Mouse (Mus musculus): Measurements from ENCODE around the gene Hist2h2ac.
"Not testable (repeated sequence)": the region's sequence is repeated elsewhere in the genome, so short reads cannot be mapped to it uniquely, and the experiment has no call there.

Gene Hist2h2ac

DNA sequence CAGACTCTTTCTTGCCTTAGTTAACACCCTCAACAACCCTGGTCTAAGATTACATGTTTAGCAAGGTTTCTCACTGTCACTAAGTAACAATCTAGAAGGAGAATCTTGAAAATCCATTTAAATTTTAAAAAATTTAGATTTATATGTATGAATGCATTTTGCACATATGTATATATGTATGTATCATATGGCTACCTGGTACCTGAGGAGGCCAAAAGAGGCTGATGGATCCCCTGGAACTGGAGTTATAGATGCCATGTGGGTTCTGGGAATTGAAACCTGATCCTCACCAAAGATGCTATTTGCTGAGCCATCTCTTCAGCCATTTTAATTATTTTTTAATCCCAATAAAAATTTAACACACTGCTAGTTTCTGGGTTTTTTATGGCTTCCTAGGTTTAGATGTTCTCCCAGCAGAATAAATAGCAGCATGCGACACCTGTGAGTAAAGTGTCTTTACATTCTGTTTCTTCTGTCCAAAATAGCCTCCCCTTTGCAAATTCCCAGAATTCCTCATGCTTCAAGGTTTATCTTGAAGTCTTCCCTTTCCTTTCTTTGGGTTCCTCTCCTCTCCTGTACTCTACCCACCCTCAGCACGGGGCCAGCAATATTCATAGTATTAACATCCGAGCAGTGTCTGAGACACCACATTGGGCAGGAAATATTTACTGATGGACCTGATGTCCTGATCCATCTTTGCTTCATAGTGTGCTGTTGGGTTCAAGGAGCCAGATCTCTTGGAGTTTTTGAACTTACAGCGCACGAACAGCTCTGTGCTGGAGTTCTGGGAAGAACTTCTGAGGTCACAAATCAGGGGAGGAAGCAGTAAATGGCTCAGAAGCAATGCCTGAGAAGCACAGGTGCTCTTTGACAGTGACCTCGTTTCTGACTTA, 27.7 kb upstream of the Hist2h2ac start:
- DNase-seq, result no peak

DNA sequence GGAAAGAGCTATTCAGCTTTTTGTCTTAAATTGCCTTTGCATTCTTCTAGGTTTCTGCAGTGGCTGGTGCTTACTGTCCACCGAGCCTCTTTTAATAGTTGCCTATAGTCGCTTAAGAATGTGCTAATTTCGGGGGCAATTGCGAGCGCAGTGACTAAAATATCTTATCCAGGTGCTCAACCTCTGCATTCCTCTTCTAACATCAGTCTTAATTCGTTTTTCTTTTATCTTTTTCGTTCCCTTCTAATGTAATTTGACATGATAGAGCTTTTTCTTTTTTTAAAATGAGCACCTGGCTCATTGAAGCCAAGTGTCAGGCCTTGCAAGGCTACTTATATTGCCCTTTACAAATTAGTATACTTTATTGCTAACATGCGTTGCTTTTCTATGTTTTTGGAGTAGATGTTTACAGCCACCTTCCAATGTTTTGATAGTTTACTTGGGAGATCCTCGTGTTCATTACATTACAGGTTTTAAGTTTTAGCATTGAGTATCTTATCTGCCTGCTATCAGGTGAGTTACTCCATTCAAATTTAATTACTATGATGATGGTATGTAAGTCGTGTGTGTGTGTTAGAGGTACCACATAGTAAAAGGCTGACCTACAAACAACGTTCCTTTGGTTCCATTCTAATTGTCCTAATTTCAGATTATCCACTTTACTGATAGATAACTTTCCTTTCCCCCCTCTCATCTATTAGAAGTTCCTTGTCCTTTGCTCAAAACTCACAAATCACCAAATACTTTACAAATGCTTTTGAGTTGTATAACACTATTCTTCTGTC, 26.9 kb upstream of the Hist2h2ac start:
- DNase-seq, result no peak

DNA sequence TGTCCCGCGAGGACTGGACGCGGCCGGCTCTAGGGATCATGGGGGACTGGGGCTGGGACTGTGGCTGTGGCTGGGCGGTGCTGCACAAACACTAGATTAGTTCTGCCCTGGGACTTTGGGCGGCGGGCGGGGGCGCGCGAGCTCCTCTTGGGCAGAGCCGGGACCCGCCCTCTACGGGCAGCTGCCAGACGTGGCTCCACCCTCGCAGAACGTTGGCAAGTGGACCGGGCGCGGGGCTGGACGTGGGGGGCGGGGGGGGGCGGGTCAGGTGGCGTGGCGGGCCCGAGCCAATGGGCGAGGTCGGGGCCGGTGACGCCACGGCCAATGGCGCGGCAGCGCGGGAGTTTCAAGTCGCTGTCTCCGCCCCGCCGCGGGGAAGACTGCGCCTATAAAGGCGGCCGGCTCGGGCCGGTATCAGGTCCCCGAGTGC, 25.8 kb upstream of the Hist2h2ac start, which contains the start of gene Hist2h3c1:
Gene Hist2h3c1, plus strand, starts transcription at position 259 of the 430 bp plus-strand sequence.
- DNase-seq, result peak; percentile 23

DNA sequence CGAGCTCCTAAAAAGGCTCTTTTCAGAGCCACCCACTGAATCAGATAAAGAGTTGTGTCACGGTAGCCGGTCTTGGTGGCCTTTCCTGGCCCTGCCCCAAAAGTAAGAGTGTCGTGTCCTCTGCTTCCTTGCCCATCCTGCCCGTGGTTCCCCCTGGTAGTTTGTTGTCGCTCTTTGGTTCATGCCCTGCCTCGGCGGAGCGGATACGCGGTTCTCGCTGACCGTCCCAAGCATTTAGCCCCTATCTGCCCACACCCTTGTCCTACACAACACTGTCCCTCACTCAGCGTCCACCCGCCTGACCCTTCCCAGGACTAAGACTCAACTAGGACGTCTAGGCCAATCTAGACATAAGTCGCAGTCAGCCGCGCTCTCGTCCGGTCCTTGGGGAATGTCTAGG, 25.3 kb upstream of the Hist2h2ac start:
- DNase-seq, result not testable (repeated sequence)

DNA sequence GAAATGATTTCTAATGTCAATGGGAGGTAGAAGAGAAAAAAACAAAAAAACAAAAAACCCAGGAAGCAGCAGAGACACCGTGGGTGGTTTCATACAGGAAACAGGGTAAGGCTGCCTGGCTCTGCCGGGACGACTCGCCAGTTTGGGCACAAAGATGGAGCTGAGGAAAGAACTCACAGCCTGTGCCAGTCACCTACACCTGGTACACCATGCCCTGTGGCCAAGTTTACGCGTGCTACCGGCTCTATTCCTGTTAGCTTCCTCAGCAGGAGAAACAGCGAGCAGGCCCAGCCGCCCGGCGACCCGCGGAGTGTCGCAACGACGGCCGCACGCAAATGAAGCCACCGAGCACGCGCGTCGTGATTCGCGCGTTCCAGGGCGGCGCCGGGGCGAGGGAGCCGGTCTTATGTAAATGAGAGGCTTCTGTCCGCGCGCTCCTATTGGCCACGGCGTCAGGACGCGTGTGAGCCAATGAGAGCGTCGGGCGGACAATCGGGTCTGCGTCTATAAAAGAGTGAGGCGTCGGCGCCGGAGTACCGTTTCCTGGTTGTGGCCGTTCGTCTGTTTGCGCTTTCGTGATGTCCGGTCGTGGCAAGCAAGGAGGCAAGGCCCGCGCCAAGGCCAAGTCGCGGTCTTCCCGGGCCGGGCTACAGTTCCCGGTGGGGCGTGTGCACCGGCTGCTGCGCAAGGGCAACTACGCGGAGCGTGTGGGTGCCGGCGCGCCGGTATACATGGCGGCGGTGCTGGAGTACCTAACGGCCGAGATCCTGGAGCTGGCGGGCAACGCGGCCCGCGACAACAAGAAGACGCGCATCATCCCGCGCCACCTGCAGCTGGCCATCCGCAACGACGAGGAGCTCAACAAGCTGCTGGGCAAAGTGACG, 24.6 kb upstream of the Hist2h2ac start, which contains the start of gene Hist2h2aa1:
Gene Hist2h2aa1, plus strand, starts transcription at position 495 of the 884 bp plus-strand sequence.
- DNase-seq, result peak; percentile 90

DNA sequence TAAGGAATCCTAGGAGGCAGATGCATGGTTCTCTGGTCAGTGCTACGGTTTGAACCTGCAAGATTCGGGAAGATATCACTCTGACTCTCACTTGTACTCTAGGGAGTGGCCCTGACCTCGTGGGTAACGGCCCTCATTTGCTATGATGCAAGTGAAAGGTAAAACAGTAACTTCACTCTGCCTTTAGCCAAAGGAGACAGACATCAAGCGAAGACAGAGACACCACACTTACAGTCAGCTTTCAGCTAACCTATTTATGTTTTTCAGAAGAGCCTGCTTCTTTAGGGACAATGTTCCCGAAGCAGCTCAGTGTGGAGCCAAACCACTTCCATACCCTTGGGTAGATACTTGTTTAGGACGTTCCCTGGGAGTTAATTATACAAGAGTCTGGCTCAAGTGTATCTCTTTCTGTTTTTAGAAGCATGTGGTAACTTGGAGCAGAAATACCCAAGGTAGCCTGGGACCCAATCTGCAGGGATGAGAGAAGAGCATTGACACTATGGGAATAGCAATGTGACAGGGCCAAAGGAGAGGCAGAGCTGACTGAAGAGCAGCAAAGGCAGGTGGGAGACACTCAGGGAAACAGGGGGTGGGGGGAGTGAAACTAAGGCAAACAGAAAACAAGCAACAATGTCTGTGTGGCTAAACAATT, 23.4 kb upstream of the Hist2h2ac start:
- DNase-seq, result peak; percentile 21

DNA sequence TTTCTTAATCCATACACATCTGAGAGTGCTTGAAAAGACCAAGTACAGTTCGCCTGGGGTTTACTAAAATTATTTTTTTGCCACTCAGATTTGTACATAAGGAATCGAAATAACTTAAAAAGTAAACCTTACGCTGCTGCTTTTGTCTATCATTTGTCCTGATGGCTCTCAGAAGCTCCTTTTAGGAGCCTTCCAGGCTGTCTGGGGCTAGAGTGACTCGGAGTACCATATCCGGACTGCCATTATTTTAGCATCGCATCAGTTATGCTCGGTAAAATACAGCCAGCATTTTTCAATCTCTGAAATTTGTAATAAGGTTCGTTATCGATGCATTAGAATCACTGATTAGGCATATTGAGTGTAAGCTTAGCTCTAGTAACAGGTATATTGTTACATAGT, 20.1 kb upstream of the Hist2h2ac start:
- no peak for DNase-seq

DNA sequence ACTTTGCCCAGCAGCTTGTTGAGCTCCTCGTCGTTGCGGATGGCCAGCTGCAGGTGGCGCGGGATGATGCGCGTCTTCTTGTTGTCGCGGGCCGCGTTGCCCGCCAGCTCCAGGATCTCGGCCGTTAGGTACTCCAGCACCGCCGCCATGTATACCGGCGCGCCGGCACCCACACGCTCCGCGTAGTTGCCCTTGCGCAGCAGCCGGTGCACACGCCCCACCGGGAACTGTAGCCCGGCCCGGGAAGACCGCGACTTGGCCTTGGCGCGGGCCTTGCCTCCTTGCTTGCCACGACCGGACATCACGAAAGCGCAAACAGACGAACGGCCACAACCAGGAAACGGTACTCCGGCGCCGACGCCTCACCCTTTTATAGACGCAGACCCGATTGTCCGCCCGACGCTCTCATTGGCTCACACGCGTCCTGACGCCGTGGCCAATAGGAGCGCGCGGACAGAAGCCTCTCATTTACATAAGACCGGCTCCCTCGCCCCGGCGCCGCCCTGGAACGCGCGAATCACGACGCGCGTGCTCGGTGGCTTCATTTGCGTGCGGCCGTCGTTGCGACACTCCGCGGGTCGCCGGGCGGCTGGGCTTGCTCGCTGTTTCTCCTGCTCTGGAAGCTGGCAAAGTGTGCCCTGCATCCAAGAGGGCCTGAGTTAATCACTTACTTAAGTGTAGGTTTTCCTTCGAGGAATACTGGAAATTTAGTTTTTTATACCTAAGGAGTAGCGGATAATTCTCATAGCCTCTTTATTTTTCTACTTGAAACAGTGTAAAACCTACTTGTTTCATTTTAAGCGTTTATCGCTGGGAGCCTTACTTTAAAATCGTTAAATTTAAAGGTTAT, 19.5 kb upstream of the Hist2h2ac start, which contains the start of gene Hist2h2aa2:
Gene Hist2h2aa2, minus strand, starts transcription at position 328 of the 850 bp plus-strand sequence.
- DNase-seq, result peak; percentile 97

DNA sequence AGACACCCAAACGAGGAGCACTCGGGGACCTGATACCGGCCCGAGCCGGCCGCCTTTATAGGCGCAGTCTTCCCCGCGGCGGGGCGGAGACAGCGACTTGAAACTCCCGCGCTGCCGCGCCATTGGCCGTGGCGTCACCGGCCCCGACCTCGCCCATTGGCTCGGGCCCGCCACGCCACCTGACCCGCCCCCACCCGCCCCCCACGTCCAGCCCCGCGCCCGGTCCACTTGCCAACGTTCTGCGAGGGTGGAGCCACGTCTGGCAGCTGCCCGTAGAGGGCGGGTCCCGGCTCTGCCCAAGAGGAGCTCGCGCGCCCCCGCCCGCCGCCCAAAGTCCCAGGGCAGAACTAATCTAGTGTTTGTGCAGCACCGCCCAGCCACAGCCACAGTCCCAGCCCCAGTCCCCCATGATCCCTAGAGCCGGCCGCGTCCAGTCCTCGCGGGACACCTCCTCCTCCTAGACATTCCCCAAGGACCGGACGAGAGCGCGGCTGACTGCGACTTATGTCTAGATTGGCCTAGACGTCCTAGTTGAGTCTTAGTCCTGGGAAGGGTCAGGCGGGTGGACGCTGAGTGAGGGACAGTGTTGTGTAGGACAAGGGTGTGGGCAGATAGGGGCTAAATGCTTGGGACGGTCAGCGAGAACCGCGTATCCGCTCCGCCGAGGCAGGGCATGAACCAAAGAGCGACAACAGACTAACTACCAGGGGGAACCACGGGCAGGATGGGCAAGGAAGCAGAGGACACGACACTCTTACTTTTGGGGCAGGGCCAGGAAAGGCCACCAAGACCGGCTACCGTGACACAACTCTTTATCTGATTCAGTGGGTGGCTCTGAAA, 18.5 kb upstream of the Hist2h2ac start, which contains the start of gene Hist2h3c2:
Gene Hist2h3c2, minus strand, starts transcription at position 174 of the 840 bp plus-strand sequence.
- peak; percentile 78 for DNase-seq

DNA sequence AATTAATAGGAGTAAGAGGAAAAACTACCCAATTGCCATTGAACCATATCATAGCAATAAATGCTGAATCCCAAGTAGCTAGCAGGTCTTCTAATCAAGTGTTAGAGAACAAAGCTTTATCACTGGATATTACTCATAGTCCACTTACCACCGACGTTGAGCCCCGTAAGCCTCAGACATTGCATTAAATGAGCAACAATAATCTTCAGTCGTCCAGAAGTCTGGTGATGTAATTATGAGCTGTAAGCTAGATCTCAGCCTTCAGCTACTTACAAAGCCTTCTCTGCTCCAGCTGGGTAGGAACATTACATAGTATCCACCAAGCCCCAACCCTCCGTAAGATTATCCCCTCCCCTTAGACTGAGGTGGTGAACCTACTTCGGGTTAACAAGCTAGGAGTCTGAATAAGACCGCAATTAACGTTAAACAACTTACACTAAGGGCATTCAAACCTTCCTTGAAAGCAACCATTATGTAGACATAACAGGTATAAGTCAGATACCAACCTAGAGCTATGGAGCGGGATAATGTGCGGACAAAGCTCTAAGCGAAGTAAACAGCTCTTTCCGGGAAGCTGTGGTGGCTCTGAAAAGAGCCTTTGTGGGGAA, 17.3 kb upstream of the Hist2h2ac start:
- DNase-seq, result no peak

DNA sequence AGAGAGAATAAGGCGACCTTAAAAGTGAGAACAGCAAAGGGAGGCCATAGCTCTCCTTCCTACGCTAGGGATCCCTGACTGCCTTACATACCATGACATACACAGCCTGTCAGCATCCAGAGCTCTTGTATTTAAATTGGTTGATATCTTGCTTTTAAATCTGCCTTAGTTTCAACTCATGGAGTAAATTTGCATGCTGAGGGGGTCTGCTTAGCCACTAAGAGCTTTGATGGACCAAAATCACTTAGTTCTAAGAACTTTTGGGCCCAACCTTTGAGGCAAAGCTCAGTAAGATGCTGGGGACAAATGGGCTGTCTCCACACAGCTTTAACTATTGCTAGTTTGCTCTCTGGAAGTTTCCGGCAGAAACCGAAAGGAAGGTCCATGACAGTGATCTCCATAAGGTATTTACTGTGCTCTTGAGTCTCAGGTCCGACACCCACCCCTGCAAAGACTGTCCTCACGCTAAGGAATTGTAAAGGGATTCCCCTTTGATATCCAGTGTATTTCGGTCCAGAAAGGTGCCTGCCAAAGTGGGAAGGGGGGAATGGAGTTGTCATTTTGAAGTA, 16.7 kb upstream of the Hist2h2ac start:
- no peak for DNase-seq

DNA sequence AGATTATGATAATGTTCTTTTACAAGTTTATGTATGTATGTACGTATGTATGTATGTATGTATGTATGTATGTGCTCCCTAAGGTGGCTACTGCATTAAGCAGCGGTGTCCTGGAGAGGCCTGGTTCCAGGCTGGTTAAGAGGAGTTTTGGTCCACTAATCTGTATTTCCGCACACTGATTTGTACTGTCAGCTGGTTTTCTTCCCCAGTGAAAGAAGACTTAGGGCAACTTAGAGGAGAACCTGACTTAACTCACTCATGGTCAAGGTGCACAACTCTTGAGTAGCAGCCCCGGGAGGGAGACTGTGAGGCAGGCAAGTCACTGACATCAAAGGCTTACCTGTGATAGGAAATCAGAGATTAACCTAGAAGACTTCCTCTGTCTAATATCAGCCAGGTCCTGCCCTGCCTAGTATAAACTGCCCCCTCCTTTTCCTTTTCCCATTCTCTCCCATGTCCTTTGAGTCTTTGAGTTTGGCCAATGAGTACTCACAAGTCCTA, 16.2 kb upstream of the Hist2h2ac start:
- no peak for DNase-seq

DNA sequence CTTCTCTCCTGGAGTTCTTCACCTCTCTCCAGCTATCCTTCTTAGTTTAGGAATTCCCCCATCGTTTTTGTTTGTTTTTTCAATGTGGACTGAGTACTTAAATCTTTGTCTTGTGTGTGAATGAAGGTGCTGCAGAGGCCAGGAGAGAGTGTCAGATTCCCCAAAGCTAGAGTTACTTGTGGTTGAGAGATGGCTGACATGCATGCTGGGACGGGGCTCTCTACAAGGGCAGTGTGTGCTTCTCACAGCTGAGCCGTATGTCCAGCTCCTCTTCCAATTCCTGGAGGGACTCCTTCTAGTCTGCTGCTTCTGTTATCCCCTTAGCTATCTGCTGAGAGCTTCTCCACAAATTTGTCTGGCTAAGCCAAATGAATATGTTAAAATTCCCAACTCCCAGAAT, 15.2 kb upstream of the Hist2h2ac start:
- DNase-seq, result no peak

DNA sequence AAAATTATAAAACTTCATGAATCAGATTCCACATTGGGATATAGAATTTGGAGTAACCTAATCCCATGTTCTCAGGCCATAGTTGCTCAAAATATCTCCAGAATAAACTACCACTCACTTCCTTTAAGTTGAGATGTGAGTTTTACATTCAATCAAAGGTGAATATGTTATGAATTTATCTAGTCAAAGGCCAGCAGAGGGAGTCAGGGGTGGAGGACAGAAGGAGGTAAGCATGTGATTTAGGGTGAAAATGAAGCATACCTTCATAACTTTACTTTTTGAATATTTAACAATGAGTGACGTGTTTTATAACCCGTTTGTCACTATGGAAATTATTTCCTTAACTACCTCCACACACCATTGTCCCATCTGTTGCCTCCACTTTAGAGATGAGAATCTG, 14.2 kb upstream of the Hist2h2ac start:
- no peak for DNase-seq

DNA sequence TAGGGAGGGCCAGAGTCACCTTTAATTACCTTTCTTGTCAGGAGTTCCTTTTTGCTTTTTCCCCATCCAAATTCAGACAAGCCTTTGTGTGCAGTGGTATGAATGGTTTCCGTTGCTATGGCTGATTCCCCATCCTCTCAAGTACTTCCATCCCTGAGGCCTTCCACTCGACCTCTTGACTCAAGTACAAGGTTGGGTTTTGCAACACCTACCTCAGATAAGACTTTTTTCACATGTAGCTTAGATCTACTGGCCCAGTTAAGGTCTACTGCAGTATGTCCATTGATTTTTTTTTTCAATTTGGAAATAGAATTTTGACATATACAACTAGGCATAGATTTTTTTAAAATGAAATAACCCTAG, 11.1 kb upstream of the Hist2h2ac start:
- no peak for DNase-seq

DNA sequence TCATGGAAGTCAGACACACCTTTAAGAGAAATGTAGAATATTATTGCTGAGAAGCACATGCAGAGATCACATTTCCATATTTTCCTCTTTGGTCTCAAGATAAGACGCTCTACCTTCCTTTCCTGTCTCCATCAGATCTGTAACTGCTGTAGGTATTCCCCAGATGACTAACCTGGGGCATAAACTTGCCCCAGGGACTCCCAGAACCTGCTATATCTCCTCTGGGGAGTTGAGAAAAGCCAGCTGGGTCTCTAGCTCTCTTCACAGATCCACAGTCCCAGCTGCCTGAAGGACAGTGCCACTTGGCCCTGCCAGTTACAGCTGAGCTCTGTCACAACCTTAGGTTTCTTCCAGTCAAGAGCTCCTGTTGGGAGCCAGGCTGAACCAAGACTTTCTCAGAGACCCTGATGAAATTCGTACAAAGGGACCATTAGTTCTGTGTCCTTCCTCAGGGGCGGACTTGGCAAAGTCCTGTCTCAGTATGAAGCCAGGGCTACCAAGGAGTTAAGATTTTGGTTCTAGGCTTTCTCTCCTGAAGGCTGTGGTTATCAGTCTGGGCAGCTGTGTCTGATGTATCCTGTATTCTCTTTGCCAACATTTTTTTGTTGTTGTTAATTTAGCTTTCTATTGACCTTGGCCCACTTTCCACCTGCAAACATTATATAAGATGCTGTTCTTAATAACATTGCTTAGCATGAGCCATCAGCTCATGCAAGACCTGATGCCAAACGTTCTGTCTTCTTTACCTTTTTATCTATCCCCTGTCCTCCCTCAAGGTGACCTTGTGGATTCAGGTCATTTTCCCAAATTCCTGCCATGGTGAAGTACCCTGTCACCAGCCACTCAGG, 10.5 kb upstream of the Hist2h2ac start:
- DNase-seq, result no peak

DNA sequence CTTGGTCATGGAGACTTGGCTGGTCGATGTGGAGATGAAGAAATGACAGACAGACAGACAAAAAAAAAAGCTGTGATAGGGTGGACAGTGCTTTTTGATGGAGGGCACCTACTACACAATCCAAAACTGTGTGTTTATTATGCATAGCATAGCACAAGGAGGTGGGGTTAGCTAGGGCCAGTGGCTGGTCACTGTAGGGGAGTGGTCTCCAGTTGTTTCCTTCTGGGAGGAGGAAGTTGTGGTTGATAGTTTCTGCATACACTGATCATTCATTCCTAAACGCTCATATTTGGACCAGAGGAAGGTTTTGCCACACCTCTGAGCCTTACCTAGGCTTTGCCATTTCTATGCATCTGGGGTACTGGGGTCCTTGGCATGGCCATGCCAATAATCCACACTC, 9.7 kb upstream of the Hist2h2ac start:
- no peak for DNase-seq

DNA sequence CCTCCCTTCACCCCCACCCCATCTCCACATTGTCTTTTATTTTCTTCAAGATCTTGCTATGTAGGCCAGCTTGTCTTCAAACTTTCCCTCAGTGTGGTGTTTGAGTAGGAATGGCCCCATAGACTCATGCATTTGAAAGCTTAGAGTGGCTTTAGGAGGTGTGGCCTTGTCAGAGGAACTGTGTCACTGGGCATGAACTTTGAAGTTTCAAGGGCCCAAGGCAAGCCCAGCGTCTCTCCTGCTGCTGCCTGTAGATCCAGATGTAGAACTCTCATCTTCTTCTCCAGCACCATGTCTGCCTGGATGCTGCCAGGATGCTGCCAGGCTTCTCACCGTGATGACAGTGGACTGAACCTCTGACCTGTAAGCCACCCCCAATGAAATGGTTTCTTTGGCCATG, 8.1 kb upstream of the Hist2h2ac start:
- DNase-seq, result no peak

All from kidney, postnatal 14 days (tissue).